Mouse (Mus musculus): ENCODE data around the gene Coro1c. TPM values are rescaled to one million over a fixed set of nuclear protein-coding genes. Genes with fewer than 3 reads are reported as not detected.

Coro1c gene
- total and polyA plus RNA-seq, 3 experiments, result 66.1 to 87.4 (median 69.9) TPM

GRCm38 (mm10) chr5:113881136-113881535 lies 27.4 kb downstream of the Coro1c start:
- peaks cover 4% of the 10 kb centered on the region for H3K9me3 ChIP-seq (replicated peaks; ENCODE audit: low read length)
- peaks cover 7 to 78% of the 10 kb centered on the region in 2 experiments for H3K36me3 ChIP-seq (replicated peaks in 1 of 2; ENCODE audit: control insufficient read depth in 1 of 2, insufficient read depth in 1 of 2, low read length in 1 of 2)
- no peak for DNase-seq (ENCODE audit: extremely low read depth)
- H3K79me2 ChIP-seq (replicated peaks; ENCODE audit: control insufficient read depth, extremely low read depth, insufficient read depth, poor library complexity, severe bottlenecking), result no peaks in the 10 kb centered on the region; the same call in none of the 2 replicates
- in situ Hi-C loops (cut with MboI; ENCODE audit: low pct_ligation_motif_present, low pct_unique_long_range_greater_than_20kb, low sequenced_read_pairs), result no loop called here
- H3K4me1 ChIP-seq (ENCODE audit: control insufficient read depth in 1 of 2, insufficient read depth in 2 of 2), result peaks cover 3 to 29% of the 10 kb centered on the region in 2 experiments; a peak in 3 of 4 replicates
- H3K4me3 ChIP-seq (replicated peaks in 1 of 3; ENCODE audit: low read depth in 2 of 3, low read length in 2 of 3, poor library complexity in 1 of 3), result no peak overlapping the region
- no peak overlapping the region for H3K27ac ChIP-seq (ENCODE audit: insufficient read depth, low read depth)
- H3K4me2 ChIP-seq (ENCODE audit: insufficient read depth, low read depth, poor library complexity, severe bottlenecking), result no peak overlapping the region
- no peak for TF ChIP-seq ZKSCAN1 (IDR thresholded peaks at IDR 0.05; ENCODE audit: borderline replicate concordance, low read depth, low read length)
- TF ChIP-seq POLR2AphosphoS2 (IDR thresholded peaks at IDR 0.05; ENCODE audit: low read depth, low read length), result no peak
- TF ChIP-seq POLR2A (IDR thresholded peaks at IDR 0.05; ENCODE audit: low read depth, low read length), result no peak
- TF ChIP-seq NELFE (IDR thresholded peaks at IDR 0.05; ENCODE audit: low read depth, low read length), result no peak
- TF ChIP-seq ZNF384 (IDR thresholded peaks at IDR 0.05; ENCODE audit: low read depth, low read length), result no peak
- no peak for TF ChIP-seq MAZ (IDR thresholded peaks at IDR 0.05; ENCODE audit: low read depth, low read length)
- TF ChIP-seq MXI1 (IDR thresholded peaks at IDR 0.05; ENCODE audit: low read depth, low read length), result no peak
- TF ChIP-seq UBTF (IDR thresholded peaks at IDR 0.05; ENCODE audit: low read depth, low read length), result no peak
- no peak for TF ChIP-seq SMC3 (IDR thresholded peaks at IDR 0.05; ENCODE audit: low read depth, low read length)
- TF ChIP-seq CHD2 (IDR thresholded peaks at IDR 0.05; ENCODE audit: low read length), result no peak
- no peak for TF ChIP-seq JUND (conservative IDR thresholded peaks at IDR 0.05; ENCODE audit: low read depth, low read length)
- no peak for TF ChIP-seq CTCF (conservative IDR thresholded peaks at IDR 0.05 in 1 of 2, IDR thresholded peaks at IDR 0.05 in 1 of 2; ENCODE audit: low read depth in 2 of 2, low read length in 2 of 2)
- TF ChIP-seq ZC3H11A (IDR thresholded peaks at IDR 0.05; ENCODE audit: low read depth, low read length), result no peak
- TF ChIP-seq USF2 (conservative IDR thresholded peaks at IDR 0.05; ENCODE audit: low read depth, low read length), result no peak
- no peak for TF ChIP-seq MAFK (IDR thresholded peaks at IDR 0.05; ENCODE audit: insufficient replicate concordance, low read length)
- dilution Hi-C loops (cut with MboI; ENCODE audit: extremely low pct_ligation_motif_present, extremely low pct_unique_long_range_greater_than_20kb, low sequenced_read_pairs), result no loop called here
- H3K9ac ChIP-seq (ENCODE audit: insufficient read depth, low read depth), result no peak overlapping the region
- no peaks in the 10 kb centered on the region for H3K27me3 ChIP-seq (replicated peaks)

- Histone ChIP-seq H3K36me3 (replicated peaks in 1 of 2; ENCODE audit: control insufficient read depth in 1 of 2, insufficient read depth in 1 of 2, low read length in 1 of 2) (peaks cover 17 to 88% of the 10 kb centered on the region in 2 experiments), H3K4me1 (ENCODE audit: control insufficient read depth in 1 of 2, insufficient read depth in 2 of 2) (peaks cover 3 to 30% of the 10 kb centered on the region in 2 experiments; a peak in 3 of 4 replicates), H3K27me3 (replicated peaks) (no peaks in the 10 kb centered on the region), H3K27ac (ENCODE audit: insufficient read depth, low read depth) (no peak overlapping the region), H3K4me2 (ENCODE audit: insufficient read depth, low read depth, poor library complexity, severe bottlenecking) (no peak overlapping the region), H3K79me2 (replicated peaks; ENCODE audit: control insufficient read depth, extremely low read depth, insufficient read depth, poor library complexity, severe bottlenecking) (no peaks in the 10 kb centered on the region), H3K9ac (ENCODE audit: insufficient read depth, low read depth) (no peak overlapping the region), H3K4me3 (replicated peaks in 1 of 3; ENCODE audit: low read depth in 2 of 3, low read length in 2 of 3, poor library complexity in 1 of 3) (no peak overlapping the region), H3K9me3 (replicated peaks; ENCODE audit: low read length) (peaks cover 12% of the 10 kb centered on the region)
- no peak for TF ChIP-seq ETS1 (conservative IDR thresholded peaks at IDR 0.05; ENCODE audit: low read depth, low read length)
- TF ChIP-seq UBTF (IDR thresholded peaks at IDR 0.05; ENCODE audit: low read depth, low read length), result no peak
- no peak for TF ChIP-seq ELF1 (IDR thresholded peaks at IDR 0.05; ENCODE audit: low read depth, low read length)
- no peak for TF ChIP-seq USF2 (conservative IDR thresholded peaks at IDR 0.05; ENCODE audit: low read depth, low read length)
- no peak for TF ChIP-seq NELFE (IDR thresholded peaks at IDR 0.05; ENCODE audit: low read depth, low read length)
- TF ChIP-seq CTCF (conservative IDR thresholded peaks at IDR 0.05 in 1 of 2, IDR thresholded peaks at IDR 0.05 in 1 of 2; ENCODE audit: low read depth in 2 of 2, low read length in 2 of 2), result no peak
- TF ChIP-seq MYC (IDR thresholded peaks at IDR 0.05; ENCODE audit: low read depth, low read length), result no peak
- no peak for TF ChIP-seq SMC3 (IDR thresholded peaks at IDR 0.05; ENCODE audit: low read depth, low read length)
- TF ChIP-seq MAFK (IDR thresholded peaks at IDR 0.05; ENCODE audit: insufficient replicate concordance, low read length), result no peak
- TF ChIP-seq ZC3H11A (IDR thresholded peaks at IDR 0.05; ENCODE audit: low read depth, low read length), result no peak
- in situ Hi-C loops (cut with MboI; ENCODE audit: low pct_ligation_motif_present, low pct_unique_long_range_greater_than_20kb, low sequenced_read_pairs), result no loop called here
- no peak for DNase-seq (ENCODE audit: extremely low read depth)
- dilution Hi-C loops (cut with MboI; ENCODE audit: extremely low pct_ligation_motif_present, extremely low pct_unique_long_range_greater_than_20kb, low sequenced_read_pairs), result no loop called here
Measured at GRCm38 (mm10) chr5:113878943-113879617, 29.5 kb downstream of the Coro1c start.

Measured in CH12.LX (cell line).